Comparison of ENCODE assay signal across 14 mouse cellular contexts in the genomic region with DNA sequence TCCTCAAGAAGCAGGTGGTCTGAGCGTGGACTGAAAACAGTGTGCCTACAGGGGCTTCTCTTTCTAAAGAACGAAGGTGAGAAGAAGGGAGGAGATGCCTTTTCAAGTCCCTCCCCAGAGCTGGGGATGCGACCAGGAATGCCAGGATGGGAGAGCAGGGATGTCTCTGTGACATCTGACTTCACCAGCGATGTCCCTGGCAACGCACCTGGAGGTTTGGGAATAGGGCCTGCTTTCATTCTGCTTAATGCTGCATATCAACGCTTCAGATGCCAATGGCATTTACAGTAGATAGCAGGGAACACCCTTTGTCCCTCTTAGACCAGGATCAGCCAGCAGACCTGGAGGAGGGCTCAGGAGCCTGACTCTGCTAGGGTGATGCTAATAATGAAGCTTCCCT.
"Had no signal": no experiment of that assay in that cellular context is flagged by ENCODE, and none has a peak within 500 bp of the region (broad histone marks: within the 10 kb centered on the region; RNA-seq: fewer than 3 reads in every experiment).

No protein-coding gene starts in this region.

- H3K27me3 ChIP-seq: limb, embryonic 12.5 days; neural tube, embryonic 15.5 days had no signal

- H3K4me3 ChIP-seq: layer of hippocampus, adult 2 months; limb, embryonic 12.5 days; myocyte; neural tube, embryonic 15.5 days had no signal

- DNase-seq: kidney, adult 9 months; kidney, postnatal 10 days; kidney, postnatal 4 days; liver; lung, adult 18-20 months; midbrain, embryonic 14.5 days; thymus, adult 2 months; thymus, postnatal 25 days had no signal

- H3K27ac ChIP-seq: layer of hippocampus, adult 2 months; liver, embryonic 14.5 days; neural tube, embryonic 15.5 days; stomach, postnatal 0 days had no signal

- H3K36me3 ChIP-seq: limb, embryonic 12.5 days; neural tube, embryonic 15.5 days had no signal
